Mouse (Mus musculus) kidney, adult 2 months (tissue): ENCODE results near the gene Snx15.

Source experiments
- CTCF ChIP-seq: fragments of 200-500 bp; conservative IDR thresholded peaks from 2 replicates; pipeline ENCODE4 v1.5.1; 2011; ENCODE audit warnings: low read depth, mild to moderate bottlenecking, control low read depth, low read length, moderate library complexity, mixed read lengths; ENCODE audit not compliant: insufficient read depth, insufficient read length
- POLR2A ChIP-seq: fragments of 200-500 bp; IDR thresholded peaks from one replicate; pipeline ENCODE4 v1.6.1; 2011; ENCODE audit warnings: low read depth, low read length, control low read depth

GRCm38 (mm10) chr19:6126789-6127580, 1.1 kb downstream of the Snx15 start:
- no peak for TF ChIP-seq CTCF
- no peak for TF ChIP-seq POLR2A
